In the genomic region with DNA sequence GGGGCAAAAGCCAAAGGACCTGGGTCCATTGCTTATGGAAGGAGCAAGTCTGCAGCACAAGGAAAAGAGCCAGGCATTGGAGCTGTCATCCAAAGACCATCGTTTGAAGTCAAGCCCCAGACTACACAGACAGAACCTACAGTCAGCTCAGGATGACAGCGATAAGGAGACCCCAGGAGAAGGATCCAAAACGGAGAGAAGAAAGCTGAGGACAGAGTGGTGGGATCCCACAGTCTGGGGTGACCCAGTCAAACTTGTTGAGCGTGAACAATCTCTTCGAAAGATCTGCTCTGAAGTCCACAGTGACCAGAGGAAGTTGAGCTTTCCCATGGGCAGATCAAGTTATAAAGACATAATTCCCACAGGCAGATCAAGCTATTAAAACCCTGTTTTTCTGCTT, we compare ENCODE assay signal across 33 mouse cellular contexts. TPM values are rescaled to one million over a fixed set of nuclear protein-coding genes. Genes with fewer than 3 reads are reported as not detected.
"Had no signal": no experiment of that assay in that cellular context is flagged by ENCODE, and none has a peak within 500 bp of the region (broad histone marks: within the 10 kb centered on the region; RNA-seq: fewer than 3 reads in every experiment).

No protein-coding gene starts in this region.

- H3K36me3 ChIP-seq: embryonic facial prominence, embryonic 10.5 days; embryonic facial prominence, embryonic 12.5 days; embryonic facial prominence, embryonic 13.5 days; embryonic facial prominence, embryonic 15.5 days; forebrain, embryonic 10.5 days; forebrain, embryonic 12.5 days; forebrain, embryonic 15.5 days; heart, embryonic 10.5 days had no signal

- H3K27me3 ChIP-seq: embryonic facial prominence, embryonic 12.5 days; embryonic facial prominence, embryonic 13.5 days; embryonic facial prominence, embryonic 15.5 days; forebrain, embryonic 12.5 days; forebrain, embryonic 13.5 days; forebrain, embryonic 15.5 days had no signal

- H3K27ac ChIP-seq: embryonic facial prominence, embryonic 10.5 days; embryonic facial prominence, embryonic 12.5 days; embryonic facial prominence, embryonic 13.5 days; embryonic facial prominence, embryonic 15.5 days; forebrain, embryonic 10.5 days; forebrain, embryonic 12.5 days; forebrain, embryonic 13.5 days; forebrain, embryonic 15.5 days; gastrocnemius, adult 2 months; heart, adult 2 months; heart, embryonic 10.5 days had no signal

- DNase-seq: cerebellum, adult 2 months; cerebellum, adult 8-10 months; cerebellum, adult 9-10 months; cerebellum, adult 9-11 months; cerebellum, postnatal 10 days; cerebellum, postnatal 14 days; cerebellum, postnatal 25 days; cerebellum, postnatal 36 days; embryo, embryonic 11 days; forebrain, postnatal 0 days; gastrocnemius, adult 2 months; gastrocnemius, postnatal 10 days; gastrocnemius, postnatal 14 days; gastrocnemius, postnatal 25 days; gastrocnemius, postnatal 36 days; heart, adult 18-20 months; heart, adult 2 months had no signal

- H3K9me3 ChIP-seq: embryonic facial prominence, embryonic 10.5 days; embryonic facial prominence, embryonic 13.5 days; embryonic facial prominence, embryonic 15.5 days; forebrain, embryonic 12.5 days; forebrain, embryonic 13.5 days; forebrain, embryonic 15.5 days; heart, embryonic 10.5 days had no signal

- H3K4me2 ChIP-seq: embryonic facial prominence, embryonic 12.5 days; embryonic facial prominence, embryonic 13.5 days; embryonic facial prominence, embryonic 15.5 days; forebrain, embryonic 12.5 days; forebrain, embryonic 13.5 days; forebrain, embryonic 15.5 days had no signal

- ATAC-seq: forebrain, embryonic 13.5 days; forebrain, embryonic 15.5 days; forebrain, embryonic 16.5 days; forebrain, postnatal 0 days had no signal

- H3K9ac ChIP-seq: embryonic facial prominence, embryonic 12.5 days; embryonic facial prominence, embryonic 13.5 days; embryonic facial prominence, embryonic 15.5 days; forebrain, embryonic 12.5 days; forebrain, embryonic 13.5 days; forebrain, embryonic 15.5 days; forebrain, postnatal 0 days had no signal

- H3K4me1 ChIP-seq: embryonic facial prominence, embryonic 10.5 days; embryonic facial prominence, embryonic 12.5 days; embryonic facial prominence, embryonic 13.5 days; embryonic facial prominence, embryonic 15.5 days; forebrain, embryonic 10.5 days; forebrain, embryonic 12.5 days; forebrain, embryonic 13.5 days; forebrain, embryonic 15.5 days; heart, embryonic 10.5 days had no signal

- H3K4me3 ChIP-seq: embryonic facial prominence, embryonic 10.5 days; embryonic facial prominence, embryonic 12.5 days; embryonic facial prominence, embryonic 13.5 days; embryonic facial prominence, embryonic 15.5 days; erythroblast, embryonic 14.5 days; forebrain, embryonic 10.5 days; forebrain, embryonic 12.5 days; forebrain, embryonic 13.5 days; forebrain, embryonic 15.5 days; gastrocnemius, adult 2 months; heart, adult 2 months; heart, embryonic 10.5 days had no signal

RNA-seq across cellular contexts. Expression of a gene that starts 1.1 kb away (rescaled TPM):
- polyA plus RNA-seq: cerebellum, adult 2 months; cortical plate, adult 2 months; embryonic facial prominence, embryonic 10.5 days; embryonic facial prominence, embryonic 14.5 days; erythroblast, embryonic 14.5 days; forebrain, embryonic 10.5 days; frontal cortex, adult 2 months; heart, adult 2 months; heart, embryonic 10.5 days had no signal

RNA-seq across cellular contexts. Expression of a gene that starts 57.2 kb away (rescaled TPM):
- polyA plus RNA-seq: cerebellum, adult 2 months; cortical plate, adult 2 months; embryonic facial prominence, embryonic 10.5 days; embryonic facial prominence, embryonic 11.5 days; embryonic facial prominence, embryonic 13.5 days; embryonic facial prominence, embryonic 14.5 days; embryonic facial prominence, embryonic 15.5 days; erythroblast, embryonic 14.5 days; forebrain, embryonic 10.5 days; forebrain, embryonic 12.5 days; forebrain, embryonic 13.5 days; forebrain, embryonic 15.5 days; forebrain, embryonic 16.5 days; forebrain, postnatal 0 days; frontal cortex, adult 2 months; gonadal fat pad, adult 2 months; heart, adult 2 months; heart, embryonic 10.5 days had no signal
